Mouse (Mus musculus): ENCODE data around the gene Polr3gl. TPM values are rescaled to one million over a fixed set of nuclear protein-coding genes. Genes with fewer than 3 reads are reported as not detected.

The Polr3gl gene
- total RNA-seq, 1 experiment: 5.7 TPM

- peak overlapping the region; percentile 82; the same call in 1 of the 2 replicates for H3K9ac ChIP-seq (ENCODE audit: insufficient read depth, low read depth, low read length, poor library complexity, severe bottlenecking)
- TF ChIP-seq CHD2 (IDR thresholded peaks at IDR 0.05; ENCODE audit: low read depth, low read length): no peak
- TF ChIP-seq ZC3H11A (IDR thresholded peaks at IDR 0.05; ENCODE audit: borderline replicate concordance, low read depth, low read length): no peak
- TF ChIP-seq MAFK (IDR thresholded peaks at IDR 0.05; ENCODE audit: insufficient read depth, low read depth, low read length): no peak
- no peak for TF ChIP-seq HCFC1 (IDR thresholded peaks at IDR 0.05; ENCODE audit: borderline replicate concordance, insufficient read depth, low read length)
- TF ChIP-seq ZNF384 (IDR thresholded peaks at IDR 0.05; ENCODE audit: low read depth, low read length): no peak
- no peaks in the 10 kb centered on the region for H3K36me3 ChIP-seq (ENCODE audit: control insufficient read depth, insufficient read depth, low read length, poor library complexity, severe bottlenecking)
- in situ Hi-C loops (cut with MboI; ENCODE audit: low sequenced_read_pairs in 2 of 2, unreplicated experiment in 2 of 2): no loop called here
- H3K4me3 ChIP-seq (ENCODE audit: insufficient read depth in 1 of 2, low read depth in 1 of 2, low read length in 2 of 2, poor library complexity in 1 of 2, severe bottlenecking in 1 of 2): peak overlapping the region; percentile 84 to 96
- DNase-seq (ENCODE audit: low read depth, low spot score): no peak
- H3K4me1 ChIP-seq (ENCODE audit: control insufficient read depth in 2 of 2, insufficient read depth in 2 of 2, low read length in 2 of 2, poor library complexity in 1 of 2): peaks cover 13 to 14% of the 10 kb centered on the region in 2 experiments
- H3K9me3 ChIP-seq (ENCODE audit: control insufficient read depth, insufficient read depth, low read depth, low read length): no peaks in the 10 kb centered on the region
- no peak overlapping the region for H3K27ac ChIP-seq (ENCODE audit: insufficient read depth, low read depth, low read length, poor library complexity, severe bottlenecking)
Observed at GRCm38 (mm10) chr3:96593374-96593773, 607 bp downstream of the Polr3gl start.

- DNase-seq (ENCODE audit: low read depth, low spot score): no peak
- Histone ChIP-seq H3K36me3 (ENCODE audit: control insufficient read depth, insufficient read depth, low read length, poor library complexity, severe bottlenecking) (no peaks in the 10 kb centered on the region), H3K9ac (ENCODE audit: insufficient read depth, low read depth, low read length, poor library complexity, severe bottlenecking) (no peak overlapping the region), H3K27ac (ENCODE audit: insufficient read depth, low read depth, low read length, poor library complexity, severe bottlenecking) (no peak overlapping the region), H3K4me1 (ENCODE audit: control insufficient read depth in 2 of 2, insufficient read depth in 2 of 2, low read length in 2 of 2, poor library complexity in 1 of 2) (peaks cover 7 to 10% of the 10 kb centered on the region in 2 experiments; a peak in 3 of 4 replicates), H3K4me3 (ENCODE audit: insufficient read depth in 1 of 2, low read depth in 1 of 2, low read length in 2 of 2, poor library complexity in 1 of 2, severe bottlenecking in 1 of 2) (no peak overlapping the region), H3K9me3 (ENCODE audit: control insufficient read depth, insufficient read depth, low read depth, low read length) (no peaks in the 10 kb centered on the region)
- TF ChIP-seq ZC3H11A (IDR thresholded peaks at IDR 0.05; ENCODE audit: borderline replicate concordance, low read depth, low read length) (no peak), HCFC1 (IDR thresholded peaks at IDR 0.05; ENCODE audit: borderline replicate concordance, insufficient read depth, low read length) (no peak), MAFK (IDR thresholded peaks at IDR 0.05; ENCODE audit: insufficient read depth, low read depth, low read length) (no peak), CHD2 (IDR thresholded peaks at IDR 0.05; ENCODE audit: low read depth, low read length) (no peak), ZNF384 (IDR thresholded peaks at IDR 0.05; ENCODE audit: low read depth, low read length) (no peak)
- in situ Hi-C loops (cut with MboI; ENCODE audit: low sequenced_read_pairs in 2 of 2, unreplicated experiment in 2 of 2): no loop called here
Observed at GRCm38 (mm10) chr3:96590657-96591056, 3.3 kb downstream of the Polr3gl start.

- H3K4me1 ChIP-seq (ENCODE audit: control insufficient read depth in 2 of 2, insufficient read depth in 2 of 2, low read length in 2 of 2, poor library complexity in 1 of 2): peaks cover 0 to 14% of the 10 kb centered on the region in 2 experiments; a peak in 3 of 4 replicates
Observed at GRCm38 (mm10) chr3:96583386-96583785, 10.6 kb downstream of the Polr3gl start.

GRCm38 (mm10) chr3:96581771-96582515 is 12.0 kb downstream of the Polr3gl start:
- H3K9me3 ChIP-seq (ENCODE audit: control insufficient read depth, insufficient read depth, low read depth, low read length): no peaks in the 10 kb centered on the region
- no peak for DNase-seq (ENCODE audit: low read depth, low spot score)
- TF ChIP-seq ZC3H11A (IDR thresholded peaks at IDR 0.05; ENCODE audit: borderline replicate concordance, low read depth, low read length) (no peak), ZNF384 (IDR thresholded peaks at IDR 0.05; ENCODE audit: low read depth, low read length) (no peak), HCFC1 (IDR thresholded peaks at IDR 0.05; ENCODE audit: borderline replicate concordance, insufficient read depth, low read length) (no peak), MAFK (IDR thresholded peaks at IDR 0.05; ENCODE audit: insufficient read depth, low read depth, low read length) (no peak), CHD2 (IDR thresholded peaks at IDR 0.05; ENCODE audit: low read depth, low read length) (no peak)
- H3K27ac ChIP-seq (ENCODE audit: insufficient read depth, low read depth, low read length, poor library complexity, severe bottlenecking): no peak overlapping the region
- no peak overlapping the region for H3K9ac ChIP-seq (ENCODE audit: insufficient read depth, low read depth, low read length, poor library complexity, severe bottlenecking)
- H3K4me1 ChIP-seq (ENCODE audit: control insufficient read depth in 2 of 2, insufficient read depth in 2 of 2, low read length in 2 of 2, poor library complexity in 1 of 2): peaks cover 0 to 17% of the 10 kb centered on the region in 2 experiments; a peak in 3 of 4 replicates
- no peak overlapping the region for H3K4me3 ChIP-seq (ENCODE audit: insufficient read depth in 1 of 2, low read depth in 1 of 2, low read length in 2 of 2, poor library complexity in 1 of 2, severe bottlenecking in 1 of 2)
- in situ Hi-C loops (cut with MboI; ENCODE audit: low sequenced_read_pairs in 2 of 2, unreplicated experiment in 2 of 2): no loop called here
- no peaks in the 10 kb centered on the region for H3K36me3 ChIP-seq (ENCODE audit: control insufficient read depth, insufficient read depth, low read length, poor library complexity, severe bottlenecking)

More at GRCm38 (mm10) chr3:96583386-96583785, 10.6 kb downstream of the Polr3gl start:
- in situ Hi-C loops (cut with MboI; ENCODE audit: low sequenced_read_pairs in 2 of 2, unreplicated experiment in 2 of 2): no loop called here
- Histone ChIP-seq H3K9ac (ENCODE audit: insufficient read depth, low read depth, low read length, poor library complexity, severe bottlenecking) (no peak overlapping the region), H3K4me3 (ENCODE audit: insufficient read depth in 1 of 2, low read depth in 1 of 2, low read length in 2 of 2, poor library complexity in 1 of 2, severe bottlenecking in 1 of 2) (no peak overlapping the region), H3K27ac (ENCODE audit: insufficient read depth, low read depth, low read length, poor library complexity, severe bottlenecking) (no peak overlapping the region), H3K36me3 (ENCODE audit: control insufficient read depth, insufficient read depth, low read length, poor library complexity, severe bottlenecking) (no peaks in the 10 kb centered on the region), H3K9me3 (ENCODE audit: control insufficient read depth, insufficient read depth, low read depth, low read length) (no peaks in the 10 kb centered on the region)
- no peak for DNase-seq (ENCODE audit: low read depth, low spot score)
- no peak for TF ChIP-seq HCFC1 (IDR thresholded peaks at IDR 0.05; ENCODE audit: borderline replicate concordance, insufficient read depth, low read length)
- TF ChIP-seq MAFK (IDR thresholded peaks at IDR 0.05; ENCODE audit: insufficient read depth, low read depth, low read length): no peak
- no peak for TF ChIP-seq CHD2 (IDR thresholded peaks at IDR 0.05; ENCODE audit: low read depth, low read length)
- TF ChIP-seq ZNF384 (IDR thresholded peaks at IDR 0.05; ENCODE audit: low read depth, low read length): no peak
- TF ChIP-seq ZC3H11A (IDR thresholded peaks at IDR 0.05; ENCODE audit: borderline replicate concordance, low read depth, low read length): no peak

Measured in ES-E14 (cell line).